Mouse (Mus musculus) C2C12 (cell line): ENCODE results near the gene Umps.

ENCODE experiments used
- CEBPB ChIP-seq: IDR thresholded peaks from one replicate; pipeline ENCODE4 v1.6.1; 2011; ENCODE audit warnings: low read depth, mild to moderate bottlenecking, control low read depth, moderate library complexity
- CTCF ChIP-seq: IDR thresholded peaks from one replicate; pipeline ENCODE4 v1.5.1; 2011; ENCODE audit not compliant: control insufficient read depth, insufficient read depth, insufficient read length
- FOSL1 ChIP-seq: IDR thresholded peaks from one replicate; pipeline ENCODE4 v1.8.0; 2011; ENCODE audit warnings: mild to moderate bottlenecking, low read length; ENCODE audit not compliant: poor library complexity, insufficient read depth, severe bottlenecking
- MAX ChIP-seq: IDR thresholded peaks from one replicate; pipeline ENCODE4 v1.6.1; 2011; ENCODE audit warnings: mild to moderate bottlenecking, control low read depth
- MYOD1 ChIP-seq: IDR thresholded peaks from one replicate; pipeline ENCODE4 v1.6.1; 2011; ENCODE audit warnings: low read depth; ENCODE audit not compliant: control insufficient read depth, insufficient read length
- MYOG ChIP-seq: IDR thresholded peaks from one replicate; pipeline ENCODE4 v1.6.1; 2011; ENCODE audit not compliant: control insufficient read depth, insufficient read length; ENCODE audit errors: extremely low read depth
- USF1 ChIP-seq: IDR thresholded peaks from one replicate; pipeline ENCODE4 v1.6.1; 2011; ENCODE audit warnings: low read depth, mild to moderate bottlenecking, control low read depth, moderate library complexity

- TF ChIP-seq USF1, result no peak
- TF ChIP-seq CTCF, result no peak
- no peak for TF ChIP-seq MAX
- TF ChIP-seq MYOG, result no peak
- TF ChIP-seq FOSL1, result no peak
- no peak for TF ChIP-seq MYOD1
- no peak for TF ChIP-seq CEBPB
These were observed 12.0 kb downstream of the Umps start for GRCm38 (mm10) chr16:33954793-33955192.
